Mouse (Mus musculus) liver, embryonic 11.5 days (tissue): ENCODE measurements around the gene Lrr1. TPM values are rescaled to one million over a fixed set of nuclear protein-coding genes. Genes with fewer than 3 reads are reported as not detected.

Experiments
- ATAC-seq: fragments of 200-750 bp; cut with Nextera tagmentation; replicated peaks from 2 replicates; pipeline ENCODE4 v1.8.0; 2017; ENCODE audit warnings: moderate number of reproducible peaks, mild to moderate bottlenecking, moderate TSS enrichment, moderate library complexity; ENCODE audit not compliant: low FRiP score
- DNase-seq: peaks from one replicate; pipeline ENCODE4 v3.0.0-alpha.2; 2017; ENCODE audit warnings: low spot score
- H3K27ac ChIP-seq: fragments of 300-500 bp; sonication (generic); 2 replicates; pipeline ENCODE4 v1.5.1; 2014; ENCODE audit warnings: mild to moderate bottlenecking, low read depth, low read length, control low read depth
- H3K27me3 ChIP-seq: fragments of 300-500 bp; sonication (generic); replicated peaks from 2 replicates; pipeline ENCODE4 v1.6.1; 2014; ENCODE audit warnings: low read length, mixed read lengths; ENCODE audit not compliant: control insufficient read depth, insufficient read depth
- H3K36me3 ChIP-seq: fragments of 300-500 bp; sonication (generic); 2 replicates; pipeline ENCODE4 v1.6.1; 2014; ENCODE audit warnings: mild to moderate bottlenecking, low read length, moderate library complexity, mixed read lengths; ENCODE audit not compliant: control insufficient read depth, insufficient read depth
- H3K4me1 ChIP-seq: fragments of 300-500 bp; sonication (generic); replicated peaks from 2 replicates; pipeline ENCODE4 v1.6.1; 2014; ENCODE audit warnings: low read length, mixed read lengths; ENCODE audit not compliant: control insufficient read depth, insufficient read depth
- H3K4me2 ChIP-seq: fragments of 300-500 bp; sonication (generic); 2 replicates; pipeline ENCODE4 v1.6.1; 2014; ENCODE audit warnings: mild to moderate bottlenecking, control low read depth, moderate library complexity
- H3K4me3 ChIP-seq: fragments of 300-500 bp; sonication (generic); 2 replicates; pipeline ENCODE4 v1.5.1; 2014; ENCODE audit warnings: low read depth, low read length, control low read depth
- H3K9ac ChIP-seq: fragments of 300-500 bp; sonication (generic); 2 replicates; pipeline ENCODE4 v1.6.1; 2014; ENCODE audit warnings: low read depth, low read length, control low read depth
- H3K9me3 ChIP-seq: fragments of 300-500 bp; sonication (generic); 2 replicates; pipeline ENCODE4 v1.6.1; 2016; ENCODE audit warnings: low read length, inconsistent platforms, mixed read lengths; ENCODE audit not compliant: control insufficient read depth
- WGBS: fragments of 180-500 bp; shearing (Covaris S2); extraction: QIAGEN DNeasy Blood & Tissue Kit; methylation state at CpG from one replicate; pipeline ENCODE4 v1.1.7; 2014; 5-methylcytosine and 5-hydroxymethylcytosine counted together
- polyA plus RNA-seq: library from polyadenylated mRNA; unstranded; fragments of >200 nt; fragmentation: Nextera tagmentation; extraction: Ambion mirVana; gene quantifications from 2 replicates; pipeline ENCODE4 v1.2.1, GENCODE M21; 2014

The Lrr1 gene
- 28.5 and 33.5 TPM in 2 replicates for polyA plus RNA-seq

GRCm38 (mm10) chr12:69168461-69169106 is at the start of gene Lrr1:
Gene Lrr1, plus strand, starts transcription at chr12:69168814.
- Histone ChIP-seq H3K4me2 (peak within 1 kb of the TSS; percentile 90), H3K27me3 (no peaks in the 10 kb centered on the region), H3K27ac (peak within 1 kb of the TSS; percentile 52), H3K9ac (peak within 1 kb of the TSS; percentile 72), H3K4me3 (peak within 1 kb of the TSS; percentile 75), H3K9me3 (no peaks in the 10 kb centered on the region), H3K36me3 (peaks cover 3% of the 10 kb centered on the region), H3K4me1 (peaks cover 8% of the 10 kb centered on the region)
- DNase-seq, result peak; percentile 91
- peak; percentile 88 for ATAC-seq
- under 1% methylated on average over 40 of the region's 40 CpGs for WGBS

- 81% methylated on average over 6 of the region's 6 CpGs for WGBS
These were observed 48.7 kb upstream of the Lrr1 start for GRCm38 (mm10) chr12:69119908-69120307.

GRCm38 (mm10) chr12:69122801-69123200 is 45.8 kb upstream of the Lrr1 start:
- H3K9me3 ChIP-seq, result no peaks in the 10 kb centered on the region
- H3K9ac ChIP-seq, result no peak overlapping the region
- 85% methylated on average over 11 of the region's 11 CpGs for WGBS
- H3K27me3 ChIP-seq, result no peaks in the 10 kb centered on the region
- H3K4me3 ChIP-seq, result no peak overlapping the region
- H3K36me3 ChIP-seq, result no peaks in the 10 kb centered on the region
- H3K27ac ChIP-seq, result no peak overlapping the region
- ATAC-seq, result no peak
- DNase-seq, result no peak
- no peak overlapping the region for H3K4me2 ChIP-seq
- H3K4me1 ChIP-seq, result no peaks in the 10 kb centered on the region

More at GRCm38 (mm10) chr12:69119908-69120307, 48.7 kb upstream of the Lrr1 start:
- Histone ChIP-seq H3K4me1 (no peaks in the 10 kb centered on the region), H3K4me2 (no peak overlapping the region), H3K4me3 (no peak overlapping the region), H3K27me3 (no peaks in the 10 kb centered on the region), H3K36me3 (no peaks in the 10 kb centered on the region), H3K27ac (no peak overlapping the region), H3K9ac (no peak overlapping the region), H3K9me3 (no peaks in the 10 kb centered on the region)
- DNase-seq (no peak), ATAC-seq (no peak)

- Histone ChIP-seq H3K27me3 (no peaks in the 10 kb centered on the region), H3K27ac (no peak overlapping the region), H3K36me3 (no peaks in the 10 kb centered on the region), H3K9me3 (no peaks in the 10 kb centered on the region), H3K4me2 (no peak overlapping the region), H3K4me3 (no peak overlapping the region), H3K9ac (no peak overlapping the region), H3K4me1 (no peaks in the 10 kb centered on the region)
- DNase-seq (no peak), ATAC-seq (no peak)
- WGBS, result 68% methylated on average over 5 of the region's 5 CpGs
These were observed 43.5 kb upstream of the Lrr1 start for GRCm38 (mm10) chr12:69125066-69125465.

GRCm38 (mm10) chr12:69127170-69127569 is 41.4 kb upstream of the Lrr1 start:
- Histone ChIP-seq H3K4me1 (0 out of 2 replicates have a peak, but pooled peaks cover 3% of the 10 kb centered on the region), H3K4me3 (no peak overlapping the region), H3K9me3 (no peaks in the 10 kb centered on the region), H3K27ac (no peak overlapping the region), H3K9ac (no peak overlapping the region), H3K4me2 (no peak overlapping the region), H3K36me3 (no peaks in the 10 kb centered on the region), H3K27me3 (no peaks in the 10 kb centered on the region)
- no peak for DNase-seq
- no peak for ATAC-seq
- WGBS, result 75% methylated on average over 5 of the region's 5 CpGs

- ATAC-seq (no peak), DNase-seq (no peak)
- Histone ChIP-seq H3K27ac (no peak overlapping the region), H3K4me1 (0 out of 2 replicates have a peak, but pooled peaks cover 3% of the 10 kb centered on the region), H3K9me3 (no peaks in the 10 kb centered on the region), H3K4me2 (no peak overlapping the region), H3K4me3 (no peak overlapping the region), H3K36me3 (no peaks in the 10 kb centered on the region), H3K27me3 (no peaks in the 10 kb centered on the region), H3K9ac (no peak overlapping the region)
- WGBS, result 85% methylated on average over 3 of the region's 3 CpGs
These were observed 41.0 kb upstream of the Lrr1 start for GRCm38 (mm10) chr12:69127626-69128025.

- Histone ChIP-seq H3K4me3 (peak overlapping the region; percentile 30), H3K9ac (no peak overlapping the region), H3K27ac (no peak overlapping the region), H3K4me1 (0 out of 2 replicates have a peak, but pooled peaks cover 3% of the 10 kb centered on the region), H3K36me3 (no peaks in the 10 kb centered on the region), H3K9me3 (no peaks in the 10 kb centered on the region), H3K4me2 (peak overlapping the region; percentile 62), H3K27me3 (no peaks in the 10 kb centered on the region)
- no peak for DNase-seq
- ATAC-seq, result peak; percentile 54; the same call in 1 of the 2 replicates
- WGBS, result 41% methylated on average over 18 of the region's 18 CpGs
These were observed 38.8 kb upstream of the Lrr1 start for GRCm38 (mm10) chr12:69129634-69130310.

- Histone ChIP-seq H3K9ac (no peak overlapping the region), H3K4me1 (0 out of 2 replicates have a peak, but pooled peaks cover 3% of the 10 kb centered on the region), H3K36me3 (no peaks in the 10 kb centered on the region), H3K27me3 (no peaks in the 10 kb centered on the region), H3K27ac (no peak overlapping the region), H3K4me3 (peak overlapping the region; percentile 30), H3K4me2 (peak overlapping the region; percentile 62), H3K9me3 (no peaks in the 10 kb centered on the region)
- no peak for ATAC-seq
- DNase-seq, result no peak
- 45% methylated on average over 12 of the region's 12 CpGs for WGBS
These were observed 38.1 kb upstream of the Lrr1 start for GRCm38 (mm10) chr12:69130486-69130885.
